Mouse (Mus musculus): Measurements from ENCODE around the gene Cep55. TPM values are rescaled to one million over a fixed set of nuclear protein-coding genes. Genes with fewer than 3 reads are reported as not detected.
A peak's percentile ranks its signal among the peaks of the same experiment; 100 is the strongest.

Gene Cep55
- polyA plus RNA-seq, 1 experiment = not detected

GRCm38 (mm10) chr19:38035766-38036165 is 19.0 kb upstream of the Cep55 start:
- 81% methylated on average over 2 of the region's 2 CpGs for WGBS
- TF ChIP-seq POLR2A (IDR thresholded peaks at IDR 0.05; ENCODE audit: insufficient read depth, low read depth, low read length) (no peak), CTCF (IDR thresholded peaks at IDR 0.05; ENCODE audit: insufficient read depth, low read depth, low read length) (no peak)
- no peak overlapping the region for H3K4me3 ChIP-seq (ENCODE audit: insufficient read depth, low read depth, low read length)
- no peak overlapping the region for H3K27ac ChIP-seq (ENCODE audit: insufficient read depth, low read depth, low read length)
- H3K4me1 ChIP-seq (ENCODE audit: control insufficient read depth, insufficient read depth, low read length) = peaks cover 3% of the 10 kb centered on the region; the same call in 1 of the 2 replicates

DNA sequence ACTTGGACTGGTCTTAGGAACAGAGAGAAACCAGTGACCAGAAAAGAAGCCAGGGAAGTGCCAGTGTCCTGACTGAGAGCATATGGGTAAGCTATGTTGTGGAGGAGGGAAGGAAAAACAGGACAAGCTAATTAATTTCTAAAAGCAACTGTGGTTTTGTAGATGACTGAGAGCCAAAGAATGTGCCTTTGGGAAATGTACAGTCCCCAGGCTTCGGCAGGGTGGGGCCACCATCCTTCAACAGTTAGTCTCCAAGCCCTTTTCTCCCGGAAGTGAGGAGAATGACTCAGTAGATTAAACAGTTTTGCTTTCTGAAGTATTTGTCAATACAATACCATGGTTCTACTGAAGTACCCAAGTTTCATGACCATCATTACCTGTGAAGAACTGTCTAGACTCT is 16.5 kb upstream of the Cep55 start:
- WGBS = 81% methylated on average over 2 of the region's 2 CpGs
- no peak overlapping the region for H3K4me3 ChIP-seq (ENCODE audit: insufficient read depth, low read depth, low read length)
- peaks cover 5% of the 10 kb centered on the region; the same call in 1 of the 2 replicates for H3K4me1 ChIP-seq (ENCODE audit: control insufficient read depth, insufficient read depth, low read length)
- no peak for TF ChIP-seq CTCF (IDR thresholded peaks at IDR 0.05; ENCODE audit: insufficient read depth, low read depth, low read length)
- TF ChIP-seq POLR2A (IDR thresholded peaks at IDR 0.05; ENCODE audit: insufficient read depth, low read depth, low read length) = no peak
- H3K27ac ChIP-seq (ENCODE audit: insufficient read depth, low read depth, low read length) = no peak overlapping the region

GRCm38 (mm10) chr19:38042261-38042722 is 12.5 kb upstream of the Cep55 start:
- no peak overlapping the region for H3K4me3 ChIP-seq (ENCODE audit: insufficient read depth, low read depth, low read length)
- peaks cover 7% of the 10 kb centered on the region; the same call in 1 of the 2 replicates for H3K4me1 ChIP-seq (ENCODE audit: control insufficient read depth, insufficient read depth, low read length)
- WGBS = 16% methylated on average over 5 of the region's 5 CpGs
- H3K27ac ChIP-seq (ENCODE audit: insufficient read depth, low read depth, low read length) = no peak overlapping the region
- TF ChIP-seq CTCF (IDR thresholded peaks at IDR 0.05; ENCODE audit: insufficient read depth, low read depth, low read length) (no peak), POLR2A (IDR thresholded peaks at IDR 0.05; ENCODE audit: insufficient read depth, low read depth, low read length) (no peak)

DNA sequence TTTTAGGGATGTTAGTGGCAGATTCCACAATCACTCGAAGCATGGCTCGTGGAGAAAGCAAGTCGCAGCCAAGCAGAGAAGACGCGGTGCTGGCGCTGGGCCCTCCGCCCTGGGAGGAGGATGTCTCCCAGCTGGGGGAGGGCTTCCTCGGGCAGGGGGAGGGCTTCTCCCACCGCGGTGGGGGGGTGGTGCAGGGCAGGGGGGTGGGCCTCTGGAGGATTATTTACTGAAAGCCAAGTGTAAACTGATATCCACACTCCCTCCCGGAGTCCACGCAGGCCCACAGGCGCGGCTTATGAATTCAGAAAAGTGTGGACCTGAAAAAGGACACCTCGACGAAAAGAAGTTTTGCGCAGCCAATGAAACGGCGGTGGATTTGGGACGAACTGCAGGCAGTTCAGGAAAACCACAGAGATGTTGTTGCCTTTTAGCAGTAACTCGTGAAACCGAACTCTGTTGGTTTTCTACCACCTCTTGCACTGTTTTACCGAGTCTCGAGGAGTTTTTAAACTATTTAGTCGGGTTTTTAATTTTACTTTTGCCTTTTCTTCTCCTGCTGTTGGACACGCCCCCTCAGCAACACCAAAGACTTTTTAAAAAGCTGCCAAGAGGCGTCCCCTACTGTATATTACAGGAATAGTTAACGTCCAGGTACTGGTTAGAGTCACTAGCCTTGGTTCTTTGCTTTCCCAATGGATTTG is 11.4 kb upstream of the Cep55 start, which contains the start of gene Myof:
Myof (minus strand) TSS at position 297 of the 701 bp plus-strand sequence.
- Histone ChIP-seq H3K4me3 (ENCODE audit: insufficient read depth, low read depth, low read length) (peak within 1 kb of the TSS; percentile 18; the same call in 1 of the 2 replicates), H3K4me1 (ENCODE audit: control insufficient read depth, insufficient read depth, low read length) (peaks cover 7% of the 10 kb centered on the region; the same call in 1 of the 2 replicates), H3K27ac (ENCODE audit: insufficient read depth, low read depth, low read length) (no peak within 1 kb of the TSS)
- no peak for TF ChIP-seq CTCF (IDR thresholded peaks at IDR 0.05; ENCODE audit: insufficient read depth, low read depth, low read length)
- TF ChIP-seq POLR2A (IDR thresholded peaks at IDR 0.05; ENCODE audit: insufficient read depth, low read depth, low read length) = no peak
- 3% methylated on average over 28 of the region's 28 CpGs for WGBS

GRCm38 (mm10) chr19:38045198-38045597 is 9.6 kb upstream of the Cep55 start:
- Histone ChIP-seq H3K4me1 (ENCODE audit: control insufficient read depth, insufficient read depth, low read length) (peaks cover 7% of the 10 kb centered on the region; the same call in 1 of the 2 replicates), H3K27ac (ENCODE audit: insufficient read depth, low read depth, low read length) (no peak overlapping the region), H3K4me3 (ENCODE audit: insufficient read depth, low read depth, low read length) (no peak overlapping the region)
- 93% methylated on average over 3 of the region's 3 CpGs for WGBS
- no peak for TF ChIP-seq CTCF (IDR thresholded peaks at IDR 0.05; ENCODE audit: insufficient read depth, low read depth, low read length)
- TF ChIP-seq POLR2A (IDR thresholded peaks at IDR 0.05; ENCODE audit: insufficient read depth, low read depth, low read length) = no peak

GRCm38 (mm10) chr19:38049686-38050085 is 5.1 kb upstream of the Cep55 start:
- Histone ChIP-seq H3K4me1 (ENCODE audit: control insufficient read depth, insufficient read depth, low read length) (peaks cover 2% of the 10 kb centered on the region), H3K4me3 (ENCODE audit: insufficient read depth, low read depth, low read length) (no peak overlapping the region), H3K27ac (ENCODE audit: insufficient read depth, low read depth, low read length) (no peak overlapping the region)
- no peak for TF ChIP-seq POLR2A (IDR thresholded peaks at IDR 0.05; ENCODE audit: insufficient read depth, low read depth, low read length)
- TF ChIP-seq CTCF (IDR thresholded peaks at IDR 0.05; ENCODE audit: insufficient read depth, low read depth, low read length) = no peak
- 97% methylated on average over 1 of the region's 1 CpGs for WGBS

DNA sequence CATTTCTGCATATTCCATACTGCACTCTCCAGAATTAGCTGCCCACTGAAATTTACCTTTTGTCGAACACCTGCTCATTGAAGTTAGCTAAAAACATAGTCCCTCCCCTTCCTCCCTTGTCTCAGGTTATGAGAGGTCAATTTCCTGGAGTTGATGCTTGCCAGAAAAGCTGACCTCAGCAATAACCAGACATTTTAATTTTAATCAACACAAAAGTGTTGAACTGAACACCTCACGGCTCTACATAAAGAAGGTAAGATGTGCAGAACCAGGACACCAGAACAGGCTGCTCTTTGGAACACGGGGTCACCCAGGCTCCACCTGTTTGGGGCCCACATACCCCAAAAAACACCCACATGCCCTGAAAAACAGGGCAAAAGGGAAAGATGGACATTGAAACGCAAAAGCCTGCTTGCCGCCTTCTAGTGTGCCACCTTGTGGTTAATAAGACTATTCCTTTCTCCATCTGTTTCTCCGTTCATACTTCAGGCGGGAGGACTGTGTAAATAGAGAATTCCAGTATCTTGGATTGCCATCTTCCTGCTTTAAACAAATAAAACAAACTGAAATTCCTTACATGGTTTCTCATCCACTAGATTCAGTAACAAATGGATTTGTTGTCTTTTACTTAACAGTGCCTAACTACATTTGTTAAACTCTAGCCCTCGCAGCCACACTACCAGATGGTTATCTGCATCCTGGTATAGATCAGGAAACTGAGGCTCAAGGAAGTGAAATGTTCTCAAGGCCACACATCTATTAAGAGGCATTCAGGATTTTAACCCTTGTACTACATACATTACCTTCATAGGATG is 1.4 kb upstream of the Cep55 start:
- WGBS = 32% methylated on average over 8 of the region's 8 CpGs
- peak; percentile 38; the same call in 1 of the 2 replicates for TF ChIP-seq CTCF (IDR thresholded peaks at IDR 0.05; ENCODE audit: insufficient read depth, low read depth, low read length)
- TF ChIP-seq POLR2A (IDR thresholded peaks at IDR 0.05; ENCODE audit: insufficient read depth, low read depth, low read length) = no peak
- Histone ChIP-seq H3K4me3 (ENCODE audit: insufficient read depth, low read depth, low read length) (no peak overlapping the region), H3K4me1 (ENCODE audit: control insufficient read depth, insufficient read depth, low read length) (peaks cover 2% of the 10 kb centered on the region), H3K27ac (ENCODE audit: insufficient read depth, low read depth, low read length) (no peak overlapping the region)

GRCm38 (mm10) chr19:38054149-38054719 is 577 bp upstream of the Cep55 start:
- TF ChIP-seq CTCF (IDR thresholded peaks at IDR 0.05; ENCODE audit: insufficient read depth, low read depth, low read length) = no peak
- 0 out of 2 replicates have a peak, but pooled peaks have one; percentile 22 for TF ChIP-seq POLR2A (IDR thresholded peaks at IDR 0.05; ENCODE audit: insufficient read depth, low read depth, low read length)
- no peak overlapping the region for H3K27ac ChIP-seq (ENCODE audit: insufficient read depth, low read depth, low read length)
- peak overlapping the region; percentile 82 for H3K4me3 ChIP-seq (ENCODE audit: insufficient read depth, low read depth, low read length)
- WGBS = under 1% methylated on average over 23 of the region's 23 CpGs
- peaks cover 2% of the 10 kb centered on the region for H3K4me1 ChIP-seq (ENCODE audit: control insufficient read depth, insufficient read depth, low read length)
